Mouse (Mus musculus): ENCODE results near the gene Robo1.

The Robo1 gene

DNA sequence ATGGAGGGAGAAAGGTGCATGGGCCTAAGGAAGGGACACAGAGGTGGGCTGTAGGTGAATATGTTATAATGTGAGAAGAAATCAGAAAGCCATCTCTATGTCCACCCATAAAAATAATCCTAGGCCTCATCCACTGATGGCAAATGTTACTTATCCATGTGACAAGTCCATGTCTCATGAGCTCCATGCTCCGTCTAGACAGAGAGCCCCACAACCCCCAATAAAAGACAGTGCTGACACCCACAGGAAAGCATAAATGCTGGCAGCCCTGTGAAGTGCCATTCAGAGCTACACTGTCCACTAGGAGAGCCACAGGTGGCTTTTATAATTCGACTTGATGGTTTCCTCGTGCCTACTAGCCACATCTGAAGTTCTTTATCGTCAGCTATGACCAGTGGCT lies 694.6 kb downstream of the Robo1 start:
- DNase-seq (ENCODE audit: low spot score in 2 of 2), result no peak

DNA sequence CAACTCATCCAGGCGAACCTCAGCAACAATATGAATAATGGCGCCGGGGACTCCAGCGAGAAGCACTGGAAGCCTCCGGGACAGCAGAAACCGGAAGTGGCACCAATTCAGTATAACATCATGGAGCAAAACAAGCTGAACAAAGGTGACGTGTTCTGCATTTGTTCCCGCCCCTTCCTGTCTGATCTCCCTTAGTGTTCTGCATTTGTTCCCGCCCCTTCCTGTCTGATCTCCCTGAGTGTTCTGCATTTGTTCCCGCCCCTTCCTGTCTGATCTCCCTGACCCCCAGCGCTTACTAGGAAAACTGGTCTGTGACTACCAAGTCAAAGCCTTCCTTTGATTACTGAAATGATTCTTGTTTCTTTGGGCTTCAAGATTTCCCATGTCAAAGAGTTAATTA lies 696.5 kb downstream of the Robo1 start:
- no peak for DNase-seq (ENCODE audit: low spot score in 2 of 2)

DNA sequence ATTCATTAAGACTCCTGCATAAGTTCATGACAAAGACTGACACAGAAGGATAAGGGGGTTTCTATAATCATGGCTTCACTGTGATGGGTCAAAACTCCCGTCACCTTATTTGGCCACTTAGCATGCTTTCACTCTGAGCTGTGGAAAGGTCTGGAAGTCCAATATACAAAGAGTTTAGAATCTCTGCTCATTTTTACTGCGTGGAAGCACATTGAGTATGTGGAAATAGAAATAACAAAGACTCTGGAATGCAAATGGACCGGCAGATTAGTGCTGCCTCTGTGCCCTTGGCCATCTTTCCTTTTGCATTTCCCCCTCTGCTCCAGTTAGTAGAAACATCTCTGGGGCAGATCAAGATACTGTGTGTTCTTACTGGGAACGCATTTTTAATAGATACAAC lies 697.7 kb downstream of the Robo1 start:
- no peak for DNase-seq (ENCODE audit: low spot score in 2 of 2)

DNA sequence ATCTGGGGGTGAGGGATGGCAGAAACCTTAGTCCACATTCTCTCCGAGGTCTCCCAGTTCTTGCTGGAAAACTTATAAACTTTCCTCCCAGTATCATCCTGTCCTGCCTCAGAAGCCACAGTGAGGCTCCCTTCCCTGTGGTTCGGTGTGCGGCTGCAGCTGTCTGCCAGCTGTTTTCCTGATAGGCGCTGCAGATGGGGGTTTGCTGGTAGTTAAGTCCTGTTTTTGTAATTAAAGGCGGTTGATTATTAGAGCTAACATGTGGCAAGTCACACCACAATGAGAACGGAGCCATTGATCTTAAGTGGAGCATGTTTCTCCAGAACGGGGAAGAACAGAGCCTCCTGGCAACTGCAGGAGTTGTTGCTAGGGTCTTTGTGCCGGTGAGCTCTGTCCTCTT lies 699.3 kb downstream of the Robo1 start:
- DNase-seq (ENCODE audit: low spot score in 2 of 2), result no peak

DNA sequence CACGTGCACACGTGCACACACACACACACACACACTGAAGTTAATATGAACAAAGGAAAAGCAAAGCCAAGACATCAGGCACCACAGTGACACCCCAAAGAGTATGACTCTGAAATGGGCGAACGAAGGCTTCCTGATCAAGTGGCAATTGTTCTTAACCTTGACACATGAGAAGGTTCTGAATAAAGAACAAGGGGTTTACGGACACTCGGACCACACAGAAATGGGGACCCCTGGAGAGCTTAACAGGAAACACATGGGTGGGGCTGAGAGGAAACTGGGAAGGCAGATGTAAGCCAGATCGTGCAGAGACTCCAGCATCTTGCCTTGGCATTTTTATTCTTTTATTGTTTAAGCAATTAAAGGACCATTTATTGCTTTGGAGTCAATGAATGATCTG lies 703.2 kb downstream of the Robo1 start:
- DNase-seq (ENCODE audit: low spot score in 2 of 2), result no peak

DNA sequence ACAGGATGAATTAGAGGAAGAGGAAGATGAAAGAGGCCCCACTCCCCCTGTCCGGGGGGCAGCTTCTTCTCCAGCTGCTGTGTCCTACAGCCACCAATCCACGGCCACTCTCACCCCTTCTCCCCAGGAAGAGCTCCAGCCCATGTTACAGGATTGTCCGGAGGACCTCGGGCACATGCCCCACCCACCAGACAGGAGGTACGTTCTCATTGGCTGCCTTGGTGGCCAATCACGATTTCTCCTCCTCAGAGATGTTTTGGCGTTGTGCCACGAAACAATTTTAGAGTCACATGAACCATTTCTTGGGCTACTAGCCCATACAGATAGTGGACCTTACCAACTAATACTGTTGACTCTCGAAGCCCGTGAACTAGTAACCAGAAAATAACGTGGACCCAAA lies 704.8 kb downstream of the Robo1 start:
- DNase-seq (ENCODE audit: low spot score in 2 of 2), result no peak

DNA sequence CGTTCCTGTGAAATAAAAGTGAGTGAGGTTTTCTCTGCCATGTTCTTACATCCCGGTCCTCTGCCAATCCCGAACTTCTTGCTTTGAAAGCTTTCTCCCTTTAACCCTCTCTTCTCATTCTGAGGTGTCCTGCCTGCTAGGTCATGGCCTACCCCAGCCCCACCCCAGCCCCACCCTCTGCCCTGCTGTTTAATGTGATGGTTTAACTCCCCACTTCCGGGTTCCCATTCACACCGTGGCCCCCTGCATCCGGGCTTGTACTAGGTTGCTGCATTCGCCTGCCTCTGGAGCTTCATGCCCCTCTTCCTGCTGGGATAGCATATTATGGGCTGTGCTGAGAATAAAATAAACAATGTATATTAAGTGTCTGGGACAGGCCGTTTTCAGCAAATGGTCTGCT lies 706.4 kb downstream of the Robo1 start:
- no peak for DNase-seq (ENCODE audit: low spot score in 2 of 2)

DNA sequence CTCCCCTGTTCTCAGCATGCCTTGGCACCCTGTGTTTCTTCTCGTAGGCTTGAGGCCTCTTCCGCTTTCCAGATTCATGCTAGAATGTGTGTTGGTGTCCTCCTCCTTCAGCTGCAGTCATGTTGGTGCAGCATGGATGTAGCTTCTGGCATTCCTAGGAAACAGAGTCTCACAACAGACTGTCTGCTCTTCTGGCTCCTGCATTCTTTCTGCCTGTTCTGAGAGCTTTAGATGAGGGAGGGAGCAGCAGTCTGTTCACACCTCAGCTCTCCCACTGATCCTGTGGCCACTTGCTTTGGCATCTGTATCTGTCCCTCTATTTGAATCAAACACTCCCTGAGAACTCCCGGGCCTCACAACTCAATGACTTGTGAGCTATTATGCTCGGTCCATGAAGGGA lies 707.9 kb downstream of the Robo1 start:
- no peak for DNase-seq (ENCODE audit: low spot score in 2 of 2)

DNA sequence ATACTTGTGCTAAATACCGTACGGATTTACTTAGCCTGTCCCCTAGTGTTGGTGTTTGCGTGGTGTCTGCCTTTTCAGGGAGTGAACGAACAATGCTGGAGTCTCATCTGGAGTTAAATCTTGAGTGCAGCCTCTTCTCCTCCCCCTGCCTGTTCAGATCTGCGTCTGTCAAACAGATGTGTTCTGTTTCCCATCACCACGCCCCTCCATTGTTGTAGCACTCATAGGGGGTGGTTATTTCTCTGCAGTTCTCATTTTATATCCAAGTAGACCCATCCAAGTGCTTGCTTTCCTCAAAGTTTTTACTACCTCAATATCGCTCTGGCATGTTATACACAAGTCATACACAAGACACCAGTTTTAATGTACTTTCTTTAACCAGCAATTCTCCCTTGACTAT lies 708.7 kb downstream of the Robo1 start:
- no peak for DNase-seq (ENCODE audit: low spot score in 2 of 2)

DNA sequence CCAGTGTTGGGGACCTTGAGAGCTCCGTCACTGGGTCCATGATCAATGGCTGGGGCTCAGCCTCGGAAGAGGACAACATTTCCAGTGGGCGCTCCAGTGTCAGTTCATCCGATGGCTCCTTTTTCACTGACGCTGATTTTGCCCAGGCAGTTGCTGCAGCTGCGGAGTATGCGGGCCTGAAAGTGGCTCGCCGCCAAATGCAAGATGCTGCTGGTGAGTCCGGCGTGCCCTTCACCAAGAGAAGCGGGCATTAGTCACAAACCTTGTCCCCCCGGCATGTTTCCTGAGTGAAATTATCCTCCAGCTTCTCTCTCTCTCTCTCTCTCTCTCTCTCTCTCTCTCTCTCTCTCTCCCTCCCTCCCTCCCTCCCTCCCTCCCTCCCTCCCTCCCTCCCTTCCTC lies 716.2 kb downstream of the Robo1 start:
- DNase-seq (ENCODE audit: low spot score in 2 of 2), result no peak

DNA sequence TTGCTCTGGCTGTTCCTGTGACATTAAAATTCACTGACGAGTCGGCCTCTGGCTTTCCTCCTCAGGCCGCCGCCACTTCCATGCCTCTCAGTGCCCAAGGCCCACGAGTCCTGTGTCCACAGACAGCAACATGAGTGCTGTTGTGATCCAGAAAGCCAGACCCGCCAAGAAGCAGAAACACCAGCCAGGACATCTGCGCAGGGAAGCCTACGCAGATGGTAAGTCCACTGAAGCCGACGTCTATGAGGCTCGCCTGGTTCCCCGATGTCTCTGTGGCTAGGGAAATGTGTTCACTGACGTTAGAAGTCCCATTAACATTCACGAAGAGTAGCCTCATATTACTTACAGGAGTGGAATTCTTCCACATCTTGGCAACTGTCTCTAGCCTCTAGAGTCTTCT lies 719.6 kb downstream of the Robo1 start:
- no peak for DNase-seq (ENCODE audit: low spot score in 2 of 2)

DNA sequence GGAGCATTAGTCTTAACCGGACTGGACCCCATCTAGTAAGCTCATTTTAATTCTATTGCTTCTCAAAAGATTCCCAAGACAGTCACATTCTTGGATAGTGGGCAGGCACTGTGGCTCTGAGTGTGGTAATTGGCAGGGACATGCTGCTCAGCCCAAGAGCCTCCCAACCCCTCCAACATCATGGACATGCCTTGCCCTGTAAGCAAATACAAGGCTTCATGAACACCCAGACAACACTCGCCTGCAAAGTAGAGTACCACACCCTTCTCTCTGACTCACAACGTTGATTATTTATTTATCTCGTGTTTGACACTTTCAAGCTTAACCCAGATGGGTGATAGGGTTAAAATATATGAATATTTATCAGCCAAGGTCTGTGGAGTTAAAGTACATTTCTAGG lies 722.9 kb downstream of the Robo1 start:
- DNase-seq (ENCODE audit: low spot score in 2 of 2), result no peak

DNA sequence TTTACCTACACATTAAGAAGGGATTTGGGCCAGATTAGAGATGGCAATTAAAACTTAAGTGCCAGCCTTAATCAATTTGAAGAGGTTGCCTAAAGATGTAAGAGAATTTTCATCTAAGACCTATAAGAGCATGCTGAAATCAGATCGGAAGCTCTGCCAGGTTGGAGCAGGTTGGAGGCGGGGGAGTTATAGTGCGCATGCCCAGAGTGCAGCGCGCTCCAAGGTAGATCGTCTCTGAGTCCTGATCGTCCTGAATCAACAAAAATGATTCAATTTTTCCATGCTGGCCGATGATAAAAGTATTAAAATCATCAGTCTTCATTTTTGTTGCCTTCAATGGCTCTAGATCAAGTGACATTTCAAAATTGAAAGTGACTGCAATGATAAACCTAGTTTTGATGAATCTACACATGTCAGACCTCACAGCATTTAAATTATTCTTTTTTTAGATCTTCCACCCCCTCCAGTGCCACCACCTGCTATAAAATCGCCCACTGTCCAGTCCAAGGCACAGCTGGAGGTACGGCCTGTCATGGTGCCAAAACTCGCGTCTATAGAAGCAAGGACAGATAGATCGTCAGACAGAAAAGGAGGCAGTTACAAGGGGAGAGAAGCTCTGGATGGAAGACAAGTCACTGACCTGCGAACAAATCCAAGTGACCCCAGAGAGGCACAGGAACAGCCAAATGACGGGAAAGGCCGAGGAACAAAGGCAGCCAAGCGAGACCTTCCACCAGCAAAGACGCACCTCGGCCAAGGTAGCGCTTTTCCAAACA lies 727.3 kb downstream of the Robo1 start:
- DNase-seq (ENCODE audit: low spot score in 2 of 2), result no peak

DNA sequence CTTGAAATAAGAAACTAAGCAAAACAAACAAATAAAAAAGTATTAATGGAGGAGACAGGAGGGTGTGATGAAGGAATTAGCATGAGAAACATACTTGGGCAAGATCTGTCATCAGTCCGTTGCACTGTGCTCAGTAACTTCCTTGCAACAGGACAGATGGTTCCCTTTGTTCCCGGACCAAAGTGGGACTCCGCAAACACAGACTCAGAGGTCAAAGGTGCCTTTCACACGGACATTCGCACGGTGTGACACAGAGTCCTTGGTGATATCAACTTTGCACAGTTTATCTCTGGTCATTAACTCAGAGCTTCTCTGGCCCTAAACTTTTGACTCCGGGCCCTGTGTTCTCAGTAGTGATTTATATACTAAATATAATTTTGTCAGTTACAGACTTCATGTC lies 730.4 kb downstream of the Robo1 start:
- no peak for DNase-seq (ENCODE audit: low spot score in 2 of 2)

DNA sequence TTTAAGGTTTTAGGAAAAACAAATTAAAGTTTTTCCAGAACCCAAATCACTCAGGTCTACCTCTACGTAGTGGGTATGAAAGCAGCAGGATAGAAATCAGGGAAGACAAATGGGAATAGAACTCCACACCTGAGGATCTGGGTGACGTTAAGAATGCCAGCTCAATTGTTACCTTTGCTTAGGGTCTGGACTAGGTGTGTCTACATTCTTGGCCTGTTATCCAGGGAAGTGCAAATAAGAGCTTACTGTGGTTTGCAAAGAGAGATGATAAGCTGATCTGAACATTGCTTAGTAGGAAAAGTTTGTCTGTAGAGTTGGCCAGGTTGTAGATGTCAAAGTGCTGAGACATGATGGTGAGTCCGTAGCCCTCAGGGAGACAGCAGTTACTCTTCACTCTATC lies 754.4 kb downstream of the Robo1 start:
- no peak for DNase-seq (ENCODE audit: low spot score in 2 of 2)

DNA sequence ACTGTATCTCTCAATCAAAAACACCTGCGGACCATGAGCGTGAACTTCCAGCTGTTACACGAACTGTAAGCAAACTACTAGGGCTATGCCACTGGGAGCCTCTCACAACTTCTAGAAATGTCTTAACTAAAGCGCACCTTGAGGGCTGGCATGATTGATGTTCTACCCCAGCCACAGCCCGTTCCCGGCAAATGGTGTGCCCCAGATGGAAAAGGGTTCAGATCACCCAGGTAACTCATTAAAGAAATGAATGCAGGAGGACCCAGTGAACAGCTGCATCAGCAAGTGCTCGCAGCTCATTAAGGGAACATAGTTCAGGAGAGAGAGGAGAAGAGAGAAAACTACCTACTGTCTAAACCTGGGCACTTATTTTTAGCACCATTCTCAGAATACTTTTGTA lies 759.7 kb downstream of the Robo1 start:
- DNase-seq (ENCODE audit: low spot score in 2 of 2), result no peak

DNA sequence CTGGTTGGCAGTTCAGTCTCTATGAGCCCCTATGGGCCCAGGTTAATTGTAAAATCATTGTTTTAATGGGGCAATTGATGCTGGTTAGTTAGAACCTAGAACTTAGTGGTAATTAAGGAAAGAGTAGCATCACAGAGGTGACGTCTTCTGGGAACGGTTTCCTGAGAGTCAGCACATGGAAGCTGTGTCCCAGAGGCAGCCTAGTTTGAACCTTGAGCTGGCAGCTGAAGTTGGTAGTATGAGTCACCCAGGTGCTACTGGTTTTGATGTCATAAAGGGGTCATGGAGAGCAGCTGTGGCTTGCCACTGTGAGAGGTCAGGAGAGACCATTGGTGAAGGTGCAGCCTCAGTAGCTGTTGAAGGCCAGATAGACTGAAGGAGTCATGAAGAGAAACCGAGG lies 763.9 kb downstream of the Robo1 start:
- DNase-seq (ENCODE audit: low spot score in 2 of 2), result no peak

DNA sequence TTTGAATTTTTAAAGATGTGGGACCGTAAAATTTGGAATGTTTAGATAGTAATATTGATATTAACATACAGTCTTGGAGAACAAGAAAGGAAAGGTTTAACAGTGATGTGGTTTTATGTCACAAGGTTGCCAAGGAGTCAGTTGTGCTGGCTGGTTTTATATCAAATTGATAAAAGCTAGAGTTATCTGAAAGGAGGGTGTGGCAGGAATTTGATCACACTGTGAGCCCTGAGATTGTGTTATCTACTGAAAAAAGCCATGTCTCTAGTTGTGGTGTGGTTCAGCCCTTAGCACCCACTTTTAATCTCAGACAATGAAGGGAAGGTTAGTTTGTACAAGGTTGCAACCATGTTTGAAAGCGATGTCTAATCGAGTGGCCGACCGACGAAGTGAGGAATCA lies 764.8 kb downstream of the Robo1 start:
- DNase-seq (ENCODE audit: low spot score in 2 of 2), result no peak

DNA sequence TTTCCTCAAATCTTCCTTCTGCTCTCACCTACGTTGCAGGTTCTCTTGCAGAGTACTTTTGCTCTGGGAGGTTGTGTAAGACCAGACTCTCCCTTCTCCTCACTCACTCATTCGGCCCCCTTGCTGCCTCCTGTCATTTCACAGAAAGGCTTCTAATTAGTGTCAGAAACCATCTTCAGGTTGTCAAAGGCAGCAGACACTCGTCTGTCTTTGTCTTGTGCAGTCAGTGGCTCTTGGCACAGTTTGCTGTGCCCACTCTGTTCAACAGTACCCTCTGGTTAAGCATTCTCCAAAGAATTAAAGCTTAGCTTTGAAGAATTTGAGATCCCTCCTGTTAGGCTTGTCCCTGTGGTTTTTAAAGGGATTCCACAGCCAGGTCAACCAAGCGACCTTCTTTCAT lies 774.3 kb downstream of the Robo1 start:
- DNase-seq (ENCODE audit: low spot score in 2 of 2), result no peak

DNA sequence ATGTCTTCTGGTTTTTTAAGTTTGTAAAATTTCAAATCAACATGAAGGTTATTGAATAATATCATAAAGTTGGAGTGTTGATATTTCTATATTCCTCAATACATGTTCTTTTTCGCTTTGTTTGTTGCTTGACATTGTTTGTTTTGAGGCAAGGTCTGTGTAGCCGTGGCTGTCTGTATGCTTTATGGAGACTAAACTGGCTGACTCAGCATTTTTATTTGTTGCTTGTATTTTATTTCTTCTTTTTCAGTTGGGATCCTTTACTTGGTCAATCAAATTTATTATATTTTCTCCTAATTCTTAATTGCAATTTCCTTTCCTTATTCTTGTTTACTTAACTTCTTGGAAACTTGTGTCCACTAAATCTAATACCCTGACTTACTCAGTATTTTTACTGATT lies 775.0 kb downstream of the Robo1 start:
- DNase-seq (ENCODE audit: low spot score in 2 of 2), result no peak
